Mouse (Mus musculus): ENCODE results near the gene Ccdc71.

- TF ChIP-seq CTCF (IDR thresholded peaks at IDR 0.05; ENCODE audit: extremely low read depth, insufficient read depth, low read length) (no peak), POLR2A (IDR thresholded peaks at IDR 0.05; ENCODE audit: extremely low read depth, insufficient read depth, low read length) (no peak)
Observed at GRCm38 (mm10) chr9:108456953-108457352, 3.4 kb upstream of the Ccdc71 start.

All from cortical plate, adult 2 months (tissue).